Comparison of ENCODE assay signal across 12 mouse cellular contexts in genomic region chr11:62847655-62848191, GRCm38 (mm10). TPM values are rescaled to one million over a fixed set of nuclear protein-coding genes. Genes with fewer than 3 reads are reported as not detected.
DNase-seq lines count a peak whose midpoint lies in the region; ATAC-seq lines count a peak whose summit lies in the region.
"Had no signal": no experiment of that assay in that cellular context is flagged by ENCODE, and none has a peak within 500 bp of the region (broad histone marks: within the 10 kb centered on the region; RNA-seq: fewer than 3 reads in every experiment).

No protein-coding gene starts in this region.

- H3K9ac ChIP-seq in embryonic facial prominence, embryonic 12.5 days, result no peak overlapping the region
- H3K9ac ChIP-seq: forebrain, embryonic 13.5 days; neural tube, embryonic 13.5 days had no signal

- peak; percentile 18 to 19 for DNase-seq in heart, postnatal 10 days
- no peak for DNase-seq in heart, embryonic 10.5 days (ENCODE audit: low spot score)
- DNase-seq in 416B (ENCODE audit: low read depth), result peak; percentile 40
- DNase-seq in ovary, adult 18-20 months (ENCODE audit: low spot score), result no peak
- DNase-seq in kidney, postnatal 36 days, result no peak
- DNase-seq in T-cell, adult 2 months (ENCODE audit: low spot score), result no peak

- WGBS in heart, embryonic 10.5 days, result 47% methylated on average over 4 of the region's 4 CpGs
- WGBS in embryonic facial prominence, embryonic 12.5 days, result 21% methylated on average over 4 of the region's 4 CpGs

- ATAC-seq in embryonic facial prominence, embryonic 12.5 days (ENCODE audit: insufficient number of reproducible peaks, insufficient read depth, low FRiP score, low TSS enrichment), result no peak
- ATAC-seq in megakaryocyte progenitor cell, adult 5-6 weeks (replicated peaks; ENCODE audit: poor library complexity), result peak; percentile 67
- ATAC-seq: forebrain, embryonic 13.5 days had no signal

- peak overlapping the region; percentile 45; the same call in 1 of the 2 replicates for H3K4me2 ChIP-seq in embryonic facial prominence, embryonic 12.5 days (replicated peaks)

- intact Hi-C loops in heart, postnatal 10 days (cut with DNase I), result no loop called here

- H3K4me3 ChIP-seq in heart, embryonic 10.5 days, result no peak overlapping the region
- no peak overlapping the region for H3K4me3 ChIP-seq in embryonic facial prominence, embryonic 12.5 days
- H3K4me3 ChIP-seq: forebrain, embryonic 13.5 days; neural tube, embryonic 13.5 days had no signal

- no peak overlapping the region for H3K27ac ChIP-seq in heart, embryonic 10.5 days
- H3K27ac ChIP-seq in embryonic facial prominence, embryonic 12.5 days, result peak overlapping the region; percentile 73; the same call in 1 of the 2 replicates
- H3K27ac ChIP-seq: forebrain, embryonic 13.5 days; neural tube, embryonic 13.5 days had no signal

- H3K9me3 ChIP-seq in heart, embryonic 10.5 days, result no peaks in the 10 kb centered on the region
- no peaks in the 10 kb centered on the region for H3K9me3 ChIP-seq in embryonic facial prominence, embryonic 12.5 days
- H3K9me3 ChIP-seq: forebrain, embryonic 13.5 days; neural tube, embryonic 13.5 days had no signal

- no peaks in the 10 kb centered on the region for H3K36me3 ChIP-seq in heart, embryonic 10.5 days
- H3K36me3 ChIP-seq in embryonic facial prominence, embryonic 12.5 days, result no peaks in the 10 kb centered on the region
- H3K36me3 ChIP-seq: neural tube, embryonic 13.5 days had no signal

- no peaks in the 10 kb centered on the region for H3K27me3 ChIP-seq in heart, embryonic 10.5 days (ENCODE audit: insufficient read depth, poor library complexity, severe bottlenecking)
- H3K27me3 ChIP-seq in embryonic facial prominence, embryonic 12.5 days, result no peaks in the 10 kb centered on the region
- H3K27me3 ChIP-seq: forebrain, embryonic 13.5 days; neural tube, embryonic 13.5 days had no signal

- peaks cover 17% of the 10 kb centered on the region for H3K4me1 ChIP-seq in heart, embryonic 10.5 days
- peaks cover 12% of the 10 kb centered on the region for H3K4me1 ChIP-seq in embryonic facial prominence, embryonic 12.5 days
- H3K4me1 ChIP-seq: forebrain, embryonic 13.5 days had no signal

RNA-seq across cellular contexts. Expression of gene Fbxw10, which starts 0.9 kb away (rescaled TPM):
- total RNA-seq in heart, postnatal 10 days (2021), result under 1 TPM; 0.26 to 0.27 TPM
- 0.34 TPM in 1 of 2 replicates, not detected in the other for polyA plus RNA-seq in heart, embryonic 10.5 days (2016; fragmentation: Nextera tagmentation; extraction: Ambion mirVana)
- polyA plus RNA-seq in embryonic facial prominence, embryonic 12.5 days (2016; fragmentation: Nextera tagmentation; extraction: Ambion mirVana), result 0.67 and 0.77 TPM in 2 replicates
- 2.2 and 2.3 TPM in 2 replicates for total RNA-seq in megakaryocyte progenitor cell, adult 5-6 weeks (2015)
- 1.2 and 4.1 TPM in 2 replicates for total RNA-seq in megakaryocyte progenitor cell, adult 5-6 weeks (2017)
- total RNA-seq: liver, adult 2 months; MEL had no signal
- polyA plus RNA-seq: liver, adult 2 months had no signal

RNA-seq across cellular contexts. Expression of gene Trim16, which starts 27.7 kb away (rescaled TPM):
- total RNA-seq in heart, postnatal 10 days (2021), result 1 to 10 TPM; 8.2 to 9.4 TPM
- 3.7 and 4.9 TPM in 2 replicates for polyA plus RNA-seq in heart, embryonic 10.5 days (2016; fragmentation: Nextera tagmentation; extraction: Ambion mirVana)
- 14.0 and 16.8 TPM in 2 replicates for polyA plus RNA-seq in embryonic facial prominence, embryonic 12.5 days (2016; fragmentation: Nextera tagmentation; extraction: Ambion mirVana)
- total RNA-seq in megakaryocyte progenitor cell, adult 5-6 weeks (2015), result 13.1 and 18.1 TPM in 2 replicates
- 19.0 and 19.1 TPM in 2 replicates for total RNA-seq in megakaryocyte progenitor cell, adult 5-6 weeks (2017)

RNA-seq across cellular contexts. Expression of gene Tvp23b, which starts 31.5 kb away (rescaled TPM):
- total RNA-seq in heart, postnatal 10 days (2021), result 10 to 100 TPM; 18.4 to 24.4 TPM
- 55.6 and 61.8 TPM in 2 replicates for polyA plus RNA-seq in heart, embryonic 10.5 days (2016; fragmentation: Nextera tagmentation; extraction: Ambion mirVana)
- 60.0 and 61.7 TPM in 2 replicates for polyA plus RNA-seq in embryonic facial prominence, embryonic 12.5 days (2016; fragmentation: Nextera tagmentation; extraction: Ambion mirVana)
- total RNA-seq in megakaryocyte progenitor cell, adult 5-6 weeks (2015), result 42.3 and 46.6 TPM in 2 replicates
- total RNA-seq in megakaryocyte progenitor cell, adult 5-6 weeks (2017), result 37.7 and 41.9 TPM in 2 replicates

RNA-seq across cellular contexts. Expression of gene Zfp286, which starts 58.5 kb away (rescaled TPM):
- total RNA-seq in heart, postnatal 10 days (2021), result 1 to 10 TPM; 1.5 to 2.1 TPM
- 10.8 and 14.9 TPM in 2 replicates for polyA plus RNA-seq in heart, embryonic 10.5 days (2016; fragmentation: Nextera tagmentation; extraction: Ambion mirVana)
- 38.0 and 40.4 TPM in 2 replicates for polyA plus RNA-seq in embryonic facial prominence, embryonic 12.5 days (2016; fragmentation: Nextera tagmentation; extraction: Ambion mirVana)
- total RNA-seq in megakaryocyte progenitor cell, adult 5-6 weeks (2015), result 6.2 and 7.2 TPM in 2 replicates
- 5.6 and 7.1 TPM in 2 replicates for total RNA-seq in megakaryocyte progenitor cell, adult 5-6 weeks (2017)
- total RNA-seq: MEL had no signal
- polyA plus RNA-seq: liver, adult 2 months had no signal

Comparison
In these comparisons a context has a peak if more than half of its experiments do, and no peak if none do; other contexts are left out.
1. DNase-seq: peak in heart, postnatal 10 days (2 of 2) and 416B (single experiment); none in heart, embryonic 10.5 days (single experiment), ovary, adult 18-20 months (single experiment), kidney, postnatal 36 days (0 of 2) and T-cell, adult 2 months (single experiment).